Mouse (Mus musculus) heart, embryonic 11.5 days (tissue): Measurements from ENCODE around the gene Vsig1. TPM values are rescaled to one million over a fixed set of nuclear protein-coding genes. Genes with fewer than 3 reads are reported as not detected.

ENCODE experiments used
- ATAC-seq: fragments of 200-750 bp; cut with Nextera tagmentation; replicated peaks from 2 replicates; pipeline ENCODE4 v1.8.0; 2017; ENCODE audit warnings: moderate library complexity; ENCODE audit not compliant: insufficient number of reproducible peaks, low FRiP score, low TSS enrichment
- H3K27ac ChIP-seq: fragments of 300-500 bp; sonication (generic); 2 replicates; pipeline ENCODE4 v1.5.1; 2014; ENCODE audit warnings: mild to moderate bottlenecking, low read depth, low read length
- H3K27me3 ChIP-seq: fragments of 300-500 bp; sonication (generic); 2 replicates; pipeline ENCODE4 v1.6.1; 2014; ENCODE audit warnings: mild to moderate bottlenecking, low read length, mixed read lengths; ENCODE audit not compliant: control insufficient read depth, insufficient read depth
- H3K36me3 ChIP-seq: fragments of 300-500 bp; sonication (generic); 2 replicates; pipeline ENCODE4 v1.6.1; 2014; ENCODE audit warnings: mild to moderate bottlenecking, low read length, moderate library complexity, mixed read lengths; ENCODE audit not compliant: control insufficient read depth, insufficient read depth
- H3K4me1 ChIP-seq: fragments of 300-500 bp; sonication (generic); 2 replicates; pipeline ENCODE4 v1.6.1; 2014; ENCODE audit warnings: low read length; ENCODE audit not compliant: control insufficient read depth, insufficient read depth
- H3K4me2 ChIP-seq: fragments of 300-500 bp; sonication (generic); 2 replicates; pipeline ENCODE4 v1.6.1; 2014; ENCODE audit warnings: mild to moderate bottlenecking, moderate library complexity
- H3K4me3 ChIP-seq: fragments of 300-500 bp; sonication (generic); 2 replicates; pipeline ENCODE4 v1.5.1; 2014; ENCODE audit warnings: low read depth, low read length
- H3K9ac ChIP-seq: fragments of 300-500 bp; sonication (generic); 2 replicates; pipeline ENCODE4 v1.6.1; 2014; ENCODE audit warnings: mild to moderate bottlenecking, low read depth, low read length, moderate library complexity
- H3K9me3 ChIP-seq: fragments of 300-500 bp; sonication (generic); replicated peaks from 2 replicates; pipeline ENCODE4 v1.6.1; 2016; ENCODE audit warnings: low read length; ENCODE audit not compliant: control insufficient read depth
- WGBS: fragments of 180-500 bp; shearing (Covaris S2); extraction: QIAGEN DNeasy Blood & Tissue Kit; methylation state at CpG from one replicate; pipeline ENCODE4 v1.1.7; 2014; ENCODE audit not compliant: insufficient replicate concordance; 5-methylcytosine and 5-hydroxymethylcytosine counted together
- polyA plus RNA-seq: library from polyadenylated mRNA; unstranded; fragments of >200 nt; fragmentation: Nextera tagmentation; extraction: Ambion mirVana; gene quantifications from 2 replicates; pipeline ENCODE4 v1.2.1, GENCODE M21; 2014

Vsig1 gene
- polyA plus RNA-seq, 1 experiment from 2014 or later = not detected

DNA sequence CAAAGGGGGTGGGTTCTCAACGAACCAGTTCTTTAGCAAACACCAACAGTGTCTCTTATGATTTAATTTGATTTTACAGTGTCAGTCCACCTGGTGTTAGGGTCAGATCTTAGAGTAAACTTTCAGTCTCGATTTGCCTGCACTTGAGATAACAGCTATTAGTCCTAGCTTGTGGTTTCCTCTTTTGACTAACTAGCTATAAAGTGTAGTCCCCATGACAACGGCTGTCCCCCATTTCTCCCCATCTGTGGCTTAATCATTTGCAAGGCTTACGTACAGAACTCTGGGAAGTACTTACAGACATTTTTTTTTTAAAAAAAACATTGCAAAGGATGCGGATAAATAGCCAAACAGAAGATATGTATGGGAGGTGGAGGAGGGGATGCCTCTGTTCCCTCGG is 77.4 kb downstream of the Vsig1 start:
- 62% methylated on average over 6 of the region's 6 CpGs for WGBS
- ATAC-seq = no peak
- no peak overlapping the region for H3K4me2 ChIP-seq
- no peaks in the 10 kb centered on the region for H3K9me3 ChIP-seq
- no peaks in the 10 kb centered on the region; the same call in 1 of the 2 replicates for H3K4me1 ChIP-seq
- no peak overlapping the region for H3K4me3 ChIP-seq
- H3K27ac ChIP-seq = no peak overlapping the region
- no peaks in the 10 kb centered on the region for H3K36me3 ChIP-seq
- peaks cover 5% of the 10 kb centered on the region for H3K27me3 ChIP-seq
- H3K9ac ChIP-seq = no peak overlapping the region

DNA sequence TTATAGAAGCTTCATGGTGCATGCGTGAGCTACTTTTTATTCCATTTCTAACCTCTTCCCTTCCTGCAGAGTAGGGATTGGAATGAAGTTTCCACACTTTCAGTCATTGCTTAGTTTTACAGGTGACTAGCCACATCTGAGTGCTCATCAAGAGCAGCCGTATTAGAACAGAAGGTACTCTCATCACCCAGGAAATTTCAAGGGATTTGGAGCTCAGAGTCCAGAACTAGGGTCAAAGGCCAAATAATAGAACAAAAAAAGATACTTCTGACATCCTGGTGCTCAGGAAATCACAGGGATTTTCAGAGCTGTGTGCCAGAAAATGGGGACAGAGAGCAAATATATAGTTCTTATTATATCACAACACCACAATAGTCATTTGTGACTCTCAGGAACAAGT is 77.8 kb downstream of the Vsig1 start:
- Histone ChIP-seq H3K27ac (no peak overlapping the region), H3K9me3 (no peaks in the 10 kb centered on the region), H3K4me3 (no peak overlapping the region), H3K9ac (no peak overlapping the region), H3K27me3 (peaks cover 5% of the 10 kb centered on the region), H3K4me2 (no peak overlapping the region), H3K4me1 (no peaks in the 10 kb centered on the region), H3K36me3 (no peaks in the 10 kb centered on the region)
- ATAC-seq = no peak
- 84% methylated on average over 2 of the region's 2 CpGs for WGBS

Other genes with a start within 250 kb of the Vsig1 start
- 13.8 and 17.7 TPM in 2 replicates for gene Mid2, start 243.0 kb upstream of the Vsig1 start, polyA plus RNA-seq
- gene Tex13b, start 94.2 kb upstream of the Vsig1 start, polyA plus RNA-seq = not detected in 2 replicates
- 37.6 and 37.7 TPM in 2 replicates for gene Psmd10, start 49.1 kb downstream of the Vsig1 start, polyA plus RNA-seq
- 12.2 and 16.9 TPM in 2 replicates for gene Atg4a, start 49.3 kb downstream of the Vsig1 start, polyA plus RNA-seq